Mouse (Mus musculus) cerebellum, adult 11 months (tissue): ENCODE results near the gene Timp1.

Source experiments
- DNase-seq: peaks from one replicate; pipeline ENCODE4 v3.0.0; 2022

The Timp1 gene

GRCm38 (mm10) chrX:20869962-20870513 lies at the start of gene Timp1:
Timp1 (plus strand) TSS chrX:20870166.
- DNase-seq = no peak

DNA sequence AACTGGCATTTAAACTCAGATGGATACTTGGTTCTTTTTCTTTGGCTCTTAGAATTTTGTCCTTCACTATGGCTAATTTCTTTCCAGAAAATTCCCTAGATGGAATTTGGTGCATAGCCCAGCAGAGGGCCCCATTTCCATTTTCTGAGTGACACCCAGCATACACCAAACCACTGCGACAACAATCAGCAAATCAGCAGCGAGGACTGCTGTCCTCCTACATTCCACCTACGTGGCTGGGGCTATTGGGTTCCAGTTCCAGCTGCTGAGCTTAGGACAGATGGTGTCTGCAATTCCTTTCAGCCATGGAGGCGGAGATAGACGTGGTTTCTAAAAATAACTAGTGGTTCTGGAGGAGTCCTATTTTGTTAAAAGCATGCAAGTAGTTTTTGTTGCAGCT lies 41.0 kb upstream of the Timp1 start:
- peak; percentile 45 for DNase-seq

DNA sequence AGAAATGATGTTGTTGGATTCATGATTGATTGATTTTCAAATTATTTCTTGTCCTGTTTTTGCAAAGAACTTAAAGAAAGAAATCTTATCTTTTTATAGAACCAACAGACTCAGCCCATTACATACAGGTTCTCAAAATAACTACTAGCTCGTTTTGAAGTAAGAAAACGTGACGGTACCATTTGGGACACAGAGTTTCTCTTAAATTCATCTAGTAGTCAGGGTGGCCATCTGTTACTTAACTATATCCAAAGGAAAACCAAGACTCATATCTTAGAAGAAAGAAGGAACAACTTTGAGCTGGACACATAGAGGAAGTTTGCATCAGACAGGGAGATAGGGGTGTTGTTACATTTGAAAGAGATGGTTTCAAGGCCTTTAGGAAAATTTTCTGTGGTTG lies 22.7 kb upstream of the Timp1 start:
- no peak for DNase-seq

DNA sequence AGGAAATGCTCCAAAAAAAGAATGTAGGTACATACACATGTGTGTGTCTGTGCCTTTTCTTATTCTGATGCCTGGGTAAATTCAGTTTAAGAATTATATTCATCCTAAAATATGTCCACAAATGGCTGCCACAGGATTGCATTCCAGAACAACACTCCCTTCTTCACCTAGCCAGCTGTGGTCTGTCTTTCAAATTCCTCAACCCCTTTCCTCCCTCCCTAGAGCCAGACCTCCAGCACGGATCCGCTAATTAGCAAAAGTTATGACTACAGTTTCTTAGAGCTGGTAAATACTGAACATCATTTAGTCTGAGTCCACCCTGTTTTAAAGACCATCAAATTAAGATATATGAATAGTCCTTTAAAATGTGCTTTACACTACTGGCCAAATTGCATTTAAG lies 22.1 kb upstream of the Timp1 start:
- DNase-seq = no peak

- peak; percentile 88 for DNase-seq
These were observed 21.5 kb upstream of the Timp1 start for GRCm38 (mm10) chrX:20848256-20848984.

GRCm38 (mm10) chrX:20853794-20854193 lies 16.2 kb upstream of the Timp1 start:
- no peak for DNase-seq

GRCm38 (mm10) chrX:20861453-20862104 lies 8.4 kb upstream of the Timp1 start:
- no peak for DNase-seq

DNA sequence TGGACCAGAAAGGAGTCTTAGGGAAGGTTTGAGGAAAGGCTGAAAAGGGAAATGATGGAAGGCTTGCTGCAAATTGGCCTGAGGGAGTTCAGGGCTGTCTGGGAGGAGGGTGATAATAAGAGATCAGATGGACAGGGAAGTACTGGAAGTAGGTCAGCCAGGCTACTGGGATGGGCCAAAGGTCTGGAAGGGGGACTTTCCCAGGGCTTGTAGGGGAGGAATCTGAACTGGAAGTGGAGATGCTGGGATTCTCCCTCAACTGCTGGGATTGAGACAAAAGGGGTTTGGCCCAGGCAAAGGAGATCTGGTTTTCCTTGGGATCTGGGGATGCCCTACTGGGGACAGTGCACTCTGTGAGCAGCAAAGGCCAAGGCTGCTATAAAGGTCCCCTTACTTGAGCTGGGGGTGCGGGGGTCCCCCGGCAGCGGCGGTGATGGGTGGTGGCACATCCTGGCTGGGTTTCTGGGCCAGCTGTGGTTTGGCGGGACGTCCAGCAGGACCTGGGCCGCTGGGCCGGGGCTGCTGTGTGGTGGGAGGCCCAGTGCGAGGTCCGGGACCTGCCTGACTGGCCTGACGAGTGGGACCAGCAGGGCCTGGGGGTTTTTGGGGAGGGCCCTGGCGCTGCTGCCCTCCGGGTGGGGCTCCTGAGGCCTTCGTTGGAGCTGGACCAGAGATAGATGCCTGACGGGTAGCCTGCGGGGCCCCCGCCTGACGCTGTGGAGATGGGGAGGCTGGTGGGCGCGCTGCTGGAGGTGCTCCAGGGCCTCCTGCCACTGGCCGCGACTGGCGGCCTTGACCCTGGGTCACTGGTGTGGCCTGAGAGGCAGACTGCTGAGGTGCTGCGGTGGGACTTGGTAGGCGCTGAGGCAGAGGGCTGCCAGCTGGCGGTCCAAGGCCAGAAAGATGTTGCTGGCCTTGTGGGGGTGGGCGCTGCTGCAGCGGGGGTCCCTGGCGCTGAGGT lies 7.6 kb upstream of the Timp1 start:
- DNase-seq = no peak

GRCm38 (mm10) chrX:20863161-20864101 lies 6.5 kb upstream of the Timp1 start:
- no peak for DNase-seq

DNA sequence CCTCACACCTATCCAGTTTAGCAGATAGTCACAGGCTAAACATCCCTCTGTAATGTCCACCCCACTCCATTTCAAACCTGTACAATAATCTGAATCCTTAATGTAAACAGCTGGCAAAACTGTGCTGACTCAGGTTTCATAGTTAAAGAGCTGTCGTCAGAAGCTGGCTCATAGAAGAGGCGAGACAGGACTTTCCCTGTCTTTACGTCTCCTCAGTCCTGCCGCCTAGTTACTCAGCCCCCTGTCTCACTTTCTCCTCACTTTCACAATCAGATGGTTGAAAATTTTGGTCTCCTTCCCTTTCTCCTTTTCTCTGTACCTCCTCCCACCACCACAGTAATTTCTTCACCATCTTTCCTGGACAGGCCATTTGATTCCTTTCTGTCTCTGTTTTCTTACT lies 1.9 kb upstream of the Timp1 start:
- DNase-seq = no peak

DNA sequence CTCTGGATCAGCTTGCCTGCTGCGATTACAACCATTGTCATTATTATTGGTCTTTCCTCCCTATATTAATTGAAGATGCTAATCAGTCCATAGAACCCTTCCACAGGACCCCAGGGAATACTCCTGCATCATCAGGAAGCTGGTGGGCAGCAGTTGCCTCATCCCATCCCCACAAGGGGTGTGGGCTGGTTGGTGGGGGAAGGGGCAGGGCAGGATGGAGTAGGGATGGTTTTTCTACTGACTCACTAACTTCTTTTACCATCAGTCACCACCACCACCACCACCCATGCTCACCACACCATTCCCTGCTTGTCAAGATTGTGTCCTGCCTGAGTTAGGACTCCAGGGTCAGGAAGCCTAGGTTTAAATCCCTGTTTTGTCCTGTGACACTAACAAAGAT lies 763 bp upstream of the Timp1 start:
- DNase-seq = no peak

GRCm38 (mm10) chrX:20872928-20873500 lies 3.0 kb downstream of the Timp1 start:
- no peak for DNase-seq

GRCm38 (mm10) chrX:20875241-20875640 lies 5.3 kb downstream of the Timp1 start:
- no peak for DNase-seq

DNA sequence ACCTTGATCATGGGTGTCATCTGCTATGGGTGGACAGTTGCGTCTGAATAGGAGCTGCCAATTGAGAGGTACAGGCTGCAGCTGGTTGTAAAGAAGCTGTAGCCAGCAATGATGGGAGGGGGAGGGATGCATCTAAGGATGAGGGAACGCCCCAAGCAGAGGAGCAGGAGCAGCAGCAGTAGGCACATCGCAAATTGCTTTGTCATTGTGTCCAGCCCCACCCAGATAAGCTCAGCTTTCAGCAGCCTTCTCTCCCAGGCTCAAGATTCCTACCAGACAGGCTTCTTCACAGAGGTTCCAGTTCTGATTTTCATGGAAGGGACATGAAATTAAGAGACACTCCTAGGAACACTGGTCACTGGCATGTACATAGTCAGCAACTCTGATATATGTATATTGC lies 40.1 kb downstream of the Timp1 start:
- DNase-seq = no peak

GRCm38 (mm10) chrX:20913726-20914125 lies 43.8 kb downstream of the Timp1 start:
- no peak for DNase-seq

GRCm38 (mm10) chrX:20915075-20915474 lies 45.1 kb downstream of the Timp1 start:
- no peak for DNase-seq

- DNase-seq = no peak
These were observed 50.4 kb downstream of the Timp1 start for GRCm38 (mm10) chrX:20920249-20920843.

DNA sequence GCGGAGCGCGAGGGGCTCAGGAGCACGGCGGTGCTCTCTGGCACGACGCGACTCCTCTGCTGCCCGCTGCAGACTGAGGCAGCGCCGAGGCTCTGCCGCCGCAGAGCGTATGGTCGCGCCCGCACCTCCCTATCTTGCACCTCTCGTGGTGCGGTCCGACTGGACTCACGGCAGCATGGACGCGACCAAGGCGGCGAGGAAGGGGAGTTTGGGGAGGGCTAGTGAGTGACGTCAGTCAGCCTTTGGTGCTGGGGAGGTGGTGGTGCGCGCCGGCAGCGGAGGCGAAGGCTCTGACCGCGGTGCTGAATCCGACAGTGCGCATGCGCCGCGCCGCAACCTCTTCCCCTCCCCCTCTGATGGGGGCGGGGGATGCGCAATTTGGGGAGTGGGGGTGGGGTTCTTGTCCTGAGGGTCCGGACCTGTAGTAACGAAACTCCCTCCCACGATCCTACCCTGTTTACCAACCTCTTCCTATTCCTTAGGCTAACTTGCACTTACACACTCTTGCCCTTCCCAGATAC lies 50.9 kb downstream of the Timp1 start, which contains the start of gene Syn1:
Syn1 (minus strand) TSS at position 161 of the 521 bp plus-strand sequence.
- peak; percentile 88 for DNase-seq

- DNase-seq = no peak
These were observed 51.4 kb downstream of the Timp1 start for GRCm38 (mm10) chrX:20921366-20921765.

DNA sequence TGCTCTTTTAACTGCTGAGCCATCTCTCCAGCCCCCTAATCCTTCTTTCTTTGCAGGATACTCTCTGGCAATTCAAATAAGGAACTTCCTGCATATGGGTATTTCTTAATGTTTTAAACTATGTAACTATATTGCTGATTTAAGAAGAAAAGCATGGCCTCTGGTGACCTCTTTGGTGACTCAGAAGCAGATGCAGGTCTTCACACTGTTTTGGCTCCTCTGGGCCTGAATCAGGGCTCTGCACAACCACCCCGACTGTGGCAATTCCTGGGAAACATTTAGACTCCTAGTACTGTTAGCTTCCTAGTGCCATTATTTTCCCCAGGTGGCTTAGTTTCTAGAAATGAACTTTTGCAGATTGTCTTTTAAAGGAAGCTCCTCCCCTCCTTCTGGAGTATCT lies 53.5 kb downstream of the Timp1 start:
- no peak for DNase-seq
